Mouse (Mus musculus) forelimb bud, embryonic 11.5 days (tissue): ENCODE data around the gene Pcgf3.

Source experiments
- DNase-seq: peaks from one replicate; pipeline ENCODE4 v3.0.0-alpha.2; 2012; ENCODE audit warnings: low read depth, low spot score

Pcgf3 gene

GRCm38 (mm10) chr5:108554041-108554440 is 93.0 kb downstream of the Pcgf3 start:
- DNase-seq: no peak
